Mouse (Mus musculus): Measurements from ENCODE around the gene Rag2. TPM values are rescaled to one million over a fixed set of nuclear protein-coding genes. Genes with fewer than 3 reads are reported as not detected.
A peak's percentile ranks its signal among the peaks of the same experiment; 100 is the strongest.

Gene Rag2
- total RNA-seq, 2 experiments from 2014 or later, result not detected

- H3K27ac ChIP-seq, result peak within 1 kb of the TSS; percentile 92
- TF ChIP-seq CTCF (conservative IDR thresholded peaks at IDR 0.05), result peak; percentile 89
These were observed 53.9 kb downstream of the Rag2 start, which contains the start of gene Traf6 for GRCm38 (mm10) chr2:101678236-101679021. Traf6 (plus strand) TSS chr2:101678429.

GRCm38 (mm10) chr2:101679164-101679784 lies 54.8 kb downstream of the Rag2 start:
- peak overlapping the region; percentile 92; the same call in 1 of the 2 replicates for H3K27ac ChIP-seq
- no peak for TF ChIP-seq CTCF (conservative IDR thresholded peaks at IDR 0.05)
- peak overlapping the region; percentile 67 for H3K4me3 ChIP-seq
- DNase-seq (ENCODE audit: low spot score in 2 of 2), result no peak

More at GRCm38 (mm10) chr2:101678236-101679021, 53.9 kb downstream of the Rag2 start, which contains the start of gene Traf6:
- H3K4me3 ChIP-seq, result peak within 1 kb of the TSS; percentile 67
- DNase-seq (ENCODE audit: low spot score in 2 of 2), result peak; percentile 86 to 89

Other genes starting within 250 kb of the Rag2 start
- under 1 TPM; 0.15 to 0.25 TPM for gene Rag1, start 24.8 kb downstream of the Rag2 start, total RNA-seq (2021)
- 10 to 100 TPM; 32.0 to 32.3 TPM for gene B230118H07Rik, start 24.8 kb downstream of the Rag2 start, total RNA-seq (2021)
- 10 to 100 TPM; 14.1 to 16.8 TPM for gene Traf6, start 53.7 kb downstream of the Rag2 start, total RNA-seq (2021)

Measured in layer of hippocampus, adult 2 months (tissue).